Mouse (Mus musculus): ENCODE data around the gene Yipf2. TPM values are rescaled to one million over a fixed set of nuclear protein-coding genes. Genes with fewer than 3 reads are reported as not detected.
A peak's percentile ranks its signal among the peaks of the same experiment; 100 is the strongest.

The Yipf2 gene
- 1 to 10 TPM; 7.3 to 8.6 (median 7.9) TPM for total RNA-seq (2022)

DNA sequence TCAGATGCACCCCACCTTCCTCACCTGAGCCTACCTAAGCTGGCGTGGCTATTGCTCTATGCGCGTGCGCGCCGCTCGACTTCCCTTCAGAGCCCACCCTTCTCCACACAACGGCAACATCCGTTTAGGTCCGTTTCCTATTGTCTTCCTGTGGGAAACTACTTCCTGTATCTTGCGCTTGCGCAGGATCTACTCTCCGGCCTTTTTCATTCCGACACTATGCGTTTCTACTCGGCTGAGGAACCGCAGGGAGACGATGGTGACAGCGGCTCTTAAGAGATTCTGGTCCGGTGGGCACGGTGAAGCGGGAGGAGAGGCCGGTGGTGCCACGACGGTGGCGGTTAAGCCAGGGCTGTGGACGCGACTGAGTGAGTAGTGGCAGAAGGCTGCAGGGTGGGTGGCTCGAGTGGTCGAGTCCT, at the start of gene Yipf2, which contains the start of gene Timm29:
Yipf2 (minus strand) TSS at position 126 of the 419 bp plus-strand sequence.
Timm29 (plus strand) TSS at position 20 of the 419 bp plus-strand sequence.
- DNase-seq (ENCODE audit: low spot score), result peak; percentile 96

DNA sequence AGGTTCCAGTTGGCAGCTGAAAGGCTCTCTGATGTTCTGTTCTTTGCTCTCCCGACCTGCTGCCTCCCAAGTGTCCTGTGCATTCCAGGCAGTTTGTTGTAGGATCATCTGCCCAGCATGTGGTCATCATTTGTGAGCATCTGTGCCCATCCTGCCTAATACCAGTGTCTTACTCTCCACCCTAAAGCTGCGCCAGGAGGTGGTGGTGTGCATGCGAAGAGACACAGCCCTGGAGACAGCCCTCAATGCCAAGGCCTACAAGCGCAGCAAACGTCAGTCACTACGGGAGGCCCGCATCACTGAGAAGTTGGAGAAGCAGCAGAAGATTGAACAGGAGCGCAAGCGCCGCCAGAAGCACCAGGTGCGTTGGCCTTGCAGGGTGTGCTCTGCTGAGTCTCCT, 46.4 kb upstream of the Yipf2 start:
- no peak for DNase-seq (ENCODE audit: low spot score)

DNA sequence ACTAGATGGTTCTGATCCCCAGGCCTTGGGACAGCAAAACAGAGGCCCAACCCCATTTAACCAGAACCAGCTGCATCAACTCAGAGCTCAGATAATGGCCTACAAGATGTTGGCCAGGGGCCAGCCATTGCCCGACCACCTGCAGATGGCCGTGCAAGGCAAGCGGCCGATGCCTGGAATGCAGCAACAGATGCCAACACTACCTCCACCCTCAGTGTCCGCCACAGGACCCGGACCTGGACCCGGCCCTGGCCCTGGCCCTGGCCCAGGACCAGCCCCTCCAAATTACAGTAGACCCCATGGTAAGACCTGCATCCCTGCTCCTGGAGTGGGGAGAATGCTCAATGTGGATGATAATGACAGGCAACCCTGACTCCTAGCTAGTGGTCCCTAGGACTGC, 43.0 kb upstream of the Yipf2 start:
- DNase-seq (ENCODE audit: low spot score), result no peak

DNA sequence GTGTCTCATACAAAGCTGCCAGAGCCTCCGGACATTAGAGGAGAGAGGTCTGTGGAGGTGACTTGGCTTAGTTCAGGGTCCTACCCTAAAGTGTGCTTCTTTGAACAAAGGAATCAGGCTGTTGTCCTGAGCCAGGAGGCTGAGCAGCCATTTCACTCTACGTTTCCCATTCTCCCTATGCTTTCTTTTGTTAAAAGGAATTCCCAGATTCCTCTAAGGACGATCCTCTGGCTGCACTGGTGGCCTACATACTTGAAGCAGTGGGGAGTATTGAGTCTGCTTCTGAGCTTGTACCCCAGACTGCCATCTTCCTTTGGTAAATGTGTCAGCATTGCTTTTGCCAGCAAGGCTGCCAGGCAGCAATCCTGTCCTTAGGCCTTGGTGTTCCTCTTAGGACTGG, 40.5 kb upstream of the Yipf2 start:
- no peak for DNase-seq (ENCODE audit: low spot score)

DNA sequence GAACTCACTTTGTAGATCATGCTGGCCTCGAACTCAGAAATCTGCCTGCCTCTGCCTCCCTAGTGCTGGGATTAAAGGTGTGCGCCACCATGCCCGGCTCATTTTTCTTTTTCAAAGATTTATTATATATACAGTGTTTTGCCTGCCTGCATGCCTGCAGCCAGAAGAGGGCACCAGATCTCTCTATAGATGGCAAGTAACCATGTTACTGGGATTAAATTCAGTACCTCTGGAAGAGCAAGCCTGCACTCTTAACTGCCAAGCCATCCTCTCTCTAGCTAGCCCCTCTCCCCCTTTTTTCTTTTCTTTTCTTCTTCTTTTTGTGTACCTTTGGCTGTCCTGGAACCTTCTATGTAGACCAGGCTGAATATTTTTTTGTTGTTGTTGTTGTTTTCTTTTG, 38.0 kb upstream of the Yipf2 start:
- peak; percentile 27 for DNase-seq (ENCODE audit: low spot score)

DNA sequence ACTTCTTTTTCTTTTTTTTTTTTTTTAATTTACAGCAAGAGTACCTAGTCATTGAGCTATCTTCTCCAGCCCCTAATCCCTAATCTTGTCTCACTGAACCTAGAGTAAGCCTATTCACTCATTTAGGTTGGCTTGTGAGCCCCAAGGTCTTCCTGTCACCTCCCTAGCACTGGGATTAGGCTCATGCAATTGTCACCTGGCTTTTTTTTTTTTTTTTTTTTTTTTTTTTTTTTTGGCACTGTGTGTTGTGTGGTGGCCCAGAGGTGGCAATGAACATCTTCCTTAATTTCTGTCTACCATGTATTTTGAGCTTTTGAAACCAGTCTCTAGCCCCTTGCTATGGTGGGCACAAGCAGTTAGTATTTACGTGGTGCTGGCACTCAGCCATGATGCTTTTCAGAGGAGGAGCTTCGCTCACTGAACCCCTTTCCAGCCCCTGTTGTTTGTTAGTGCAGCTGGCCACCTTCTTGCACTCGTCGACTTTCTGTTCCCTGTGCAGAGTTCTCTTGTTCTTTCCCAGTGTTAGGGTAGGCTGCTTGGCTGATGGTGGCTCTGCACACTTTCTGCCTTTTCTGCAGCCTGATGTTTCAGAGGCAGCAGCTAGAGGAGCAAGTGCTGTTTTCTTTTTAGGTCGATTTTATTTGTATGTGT, 34.6 kb upstream of the Yipf2 start:
- no peak for DNase-seq (ENCODE audit: low spot score)

DNA sequence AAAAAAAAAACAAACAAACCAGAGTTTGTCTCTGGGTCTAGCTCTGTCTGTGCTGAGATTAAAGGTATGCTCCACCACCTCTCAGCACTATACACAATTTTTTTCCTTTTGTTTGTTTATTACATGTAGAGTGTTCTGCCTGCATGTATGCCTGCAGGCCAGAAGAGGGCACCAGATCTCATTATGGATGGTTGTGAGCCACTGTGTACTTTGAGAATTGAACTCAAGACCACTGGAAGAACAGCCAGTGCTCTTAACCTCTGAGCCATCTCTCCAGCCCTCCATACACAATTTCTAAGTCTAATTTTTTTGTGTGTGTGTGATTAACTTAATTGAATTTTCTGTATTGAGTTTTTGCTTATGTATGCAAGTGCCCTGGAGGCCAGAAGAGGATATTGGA, 33.9 kb upstream of the Yipf2 start:
- no peak for DNase-seq (ENCODE audit: low spot score)

DNA sequence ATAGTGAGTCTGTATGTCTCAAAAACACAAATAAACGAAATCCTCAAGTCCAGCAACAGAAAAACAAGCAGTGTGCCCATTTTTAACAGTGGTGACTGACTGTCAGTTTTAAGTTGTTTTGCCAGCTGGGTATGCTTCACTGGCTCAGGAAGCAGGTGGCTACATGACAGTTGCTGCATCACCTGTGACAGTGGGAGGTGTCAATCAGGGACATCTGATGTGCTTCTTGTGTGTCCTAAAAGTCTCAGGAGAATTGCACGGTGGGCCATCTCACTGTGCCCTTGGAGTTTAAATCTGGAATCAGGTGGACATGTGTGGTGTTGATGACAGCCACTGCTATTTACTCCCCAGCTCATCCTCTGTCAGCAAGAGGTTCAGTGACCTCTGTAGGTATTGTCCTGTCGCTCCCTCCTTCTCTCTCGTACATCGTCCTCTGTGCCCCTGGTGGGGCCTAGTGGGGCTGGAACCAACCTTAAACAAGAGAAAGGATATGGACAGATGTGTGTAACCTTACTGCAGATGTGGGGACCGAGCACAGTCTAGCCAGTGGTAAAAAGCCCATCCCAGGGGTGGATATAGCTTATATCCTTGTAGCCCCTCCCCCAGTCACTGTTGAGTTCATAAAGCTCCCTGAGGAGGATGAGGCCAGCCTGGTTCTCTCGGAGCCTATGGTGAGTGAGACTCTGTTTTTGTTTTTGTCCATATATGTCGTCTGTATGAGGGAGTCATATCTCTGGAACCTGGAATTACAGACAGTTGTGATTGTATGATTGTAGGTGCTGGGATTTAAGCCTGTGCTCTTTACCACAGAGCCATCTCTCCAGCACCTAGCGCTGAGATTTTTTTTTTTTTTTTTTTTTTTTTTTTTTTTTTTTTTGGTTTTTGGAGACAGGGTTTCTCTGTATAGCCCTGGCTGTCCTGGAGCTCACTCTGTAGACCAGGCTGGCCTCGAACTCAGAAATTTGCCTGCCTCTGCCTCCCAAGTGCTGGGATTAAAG, 33.0 kb upstream of the Yipf2 start:
- DNase-seq (ENCODE audit: low spot score), result no peak

DNA sequence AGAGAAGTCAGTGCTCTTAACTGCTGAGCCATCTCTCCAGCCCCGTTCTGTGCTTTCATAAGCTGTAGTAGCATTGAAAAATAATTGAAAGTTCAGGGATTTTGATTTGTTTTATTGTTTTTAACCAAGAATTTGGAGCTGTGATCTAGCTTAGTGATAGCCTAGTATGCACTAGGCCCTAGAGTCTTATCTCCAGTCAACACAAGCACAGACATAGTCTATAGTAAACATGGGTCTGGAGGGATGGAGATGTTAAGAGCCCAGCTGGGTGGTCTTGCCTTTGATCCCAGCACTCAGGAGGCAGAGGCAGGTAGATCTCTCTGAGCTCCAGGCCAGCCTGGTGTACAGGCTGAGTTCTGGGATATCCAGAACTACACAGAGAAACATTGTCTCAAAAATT, 30.0 kb upstream of the Yipf2 start:
- no peak for DNase-seq (ENCODE audit: low spot score)

DNA sequence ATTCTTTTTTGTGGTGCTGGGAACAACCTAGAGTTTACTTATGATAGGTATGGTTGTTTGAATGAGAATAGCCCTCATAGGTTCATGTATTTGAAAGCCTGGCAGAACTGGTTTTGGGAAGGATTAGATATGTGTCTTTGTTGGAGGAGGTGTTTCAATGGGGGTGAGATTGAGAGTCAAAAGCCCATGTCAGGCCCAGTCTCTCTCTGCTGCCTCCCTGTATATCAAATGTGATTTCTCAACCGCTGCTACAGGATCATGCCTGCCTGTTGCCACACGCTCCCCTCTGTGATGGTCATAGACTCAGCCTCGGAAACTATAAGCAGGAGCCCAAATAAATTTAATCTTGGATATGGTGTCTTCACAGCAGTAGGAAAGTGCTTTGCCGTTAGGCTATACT, 27.6 kb upstream of the Yipf2 start:
- DNase-seq (ENCODE audit: low spot score), result no peak

DNA sequence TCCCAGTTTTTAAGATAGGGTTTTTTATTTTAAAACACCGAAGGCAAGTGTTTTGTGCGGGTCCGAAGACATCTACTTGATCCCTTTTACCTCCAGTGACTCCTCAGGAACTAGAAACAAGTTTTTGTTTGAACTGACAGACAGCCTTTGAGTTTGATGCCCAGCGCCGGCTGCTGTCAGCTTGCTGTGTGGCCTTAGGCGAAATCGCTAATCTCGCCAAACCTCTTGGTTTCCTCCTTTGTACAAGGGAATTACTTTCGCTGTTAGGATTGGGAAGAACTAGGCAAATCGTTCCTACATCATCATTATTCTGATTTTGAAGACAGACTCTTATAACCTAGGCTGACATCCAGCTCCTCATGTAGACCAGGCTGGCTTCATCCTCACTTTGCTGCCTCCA, 24.4 kb upstream of the Yipf2 start:
- DNase-seq (ENCODE audit: low spot score), result no peak

DNA sequence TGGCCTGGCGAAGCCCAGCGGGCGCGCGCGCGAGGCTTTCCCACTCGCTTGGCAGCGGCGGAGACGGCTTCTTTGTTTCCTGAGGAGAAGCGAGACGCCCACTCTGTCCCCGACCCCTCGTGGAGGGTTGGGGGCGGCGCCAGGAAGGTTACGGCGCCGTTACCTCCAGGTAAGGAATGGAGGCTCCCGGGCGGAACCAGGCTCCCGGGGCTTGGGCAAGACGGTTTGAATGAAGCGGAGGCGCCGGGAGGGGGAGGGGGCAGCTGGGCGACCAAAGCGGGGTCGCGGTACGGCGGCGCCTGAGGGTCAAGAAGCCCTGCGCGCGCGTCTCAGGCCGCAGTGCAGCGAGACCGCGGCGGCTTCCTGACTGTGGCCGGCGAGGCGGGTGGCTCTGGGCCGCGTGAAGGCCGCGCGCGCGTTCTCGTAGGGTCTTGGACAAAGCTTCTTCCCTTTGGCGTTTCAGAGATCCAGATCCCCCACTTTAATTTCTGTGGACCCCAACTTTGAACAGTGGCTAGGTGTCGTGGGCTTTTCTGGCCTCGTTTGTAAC, 23.7 kb upstream of the Yipf2 start:
- peak; percentile 85 for DNase-seq (ENCODE audit: low spot score)

DNA sequence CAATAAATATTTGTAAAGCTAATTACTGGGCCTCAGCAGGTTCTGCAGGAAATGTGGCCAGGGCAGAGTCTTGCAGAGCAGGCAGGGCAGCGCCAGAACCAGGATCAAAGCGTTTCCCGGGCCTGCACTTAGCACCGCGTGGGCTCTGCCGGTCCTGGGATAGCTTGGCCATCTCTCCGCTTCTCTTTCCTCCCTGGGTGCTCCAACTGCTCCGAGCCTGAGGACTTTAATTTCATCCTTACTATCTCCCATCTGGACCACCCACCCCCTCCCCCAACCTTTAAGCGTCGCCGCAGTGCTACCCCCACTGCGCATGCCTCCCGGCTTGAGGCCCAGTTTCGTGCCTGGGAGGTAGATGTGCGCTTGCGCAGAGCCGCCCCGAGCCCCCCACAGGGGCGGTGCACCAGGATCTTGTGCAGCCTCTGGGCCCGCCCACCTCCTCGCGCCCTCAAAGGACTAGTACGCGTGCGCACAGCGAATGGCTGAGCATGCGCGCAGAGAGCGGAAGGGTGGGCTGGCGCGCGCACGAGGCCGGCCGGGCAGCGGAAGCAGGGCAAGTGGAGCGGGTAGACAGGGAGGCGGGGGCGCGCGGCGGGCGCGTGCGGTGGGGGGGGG, 23.1 kb upstream of the Yipf2 start, which contains the start of gene Smarca4:
Smarca4 (plus strand) TSS at position 553 of the 615 bp plus-strand sequence.
- DNase-seq (ENCODE audit: low spot score), result peak; percentile 99

DNA sequence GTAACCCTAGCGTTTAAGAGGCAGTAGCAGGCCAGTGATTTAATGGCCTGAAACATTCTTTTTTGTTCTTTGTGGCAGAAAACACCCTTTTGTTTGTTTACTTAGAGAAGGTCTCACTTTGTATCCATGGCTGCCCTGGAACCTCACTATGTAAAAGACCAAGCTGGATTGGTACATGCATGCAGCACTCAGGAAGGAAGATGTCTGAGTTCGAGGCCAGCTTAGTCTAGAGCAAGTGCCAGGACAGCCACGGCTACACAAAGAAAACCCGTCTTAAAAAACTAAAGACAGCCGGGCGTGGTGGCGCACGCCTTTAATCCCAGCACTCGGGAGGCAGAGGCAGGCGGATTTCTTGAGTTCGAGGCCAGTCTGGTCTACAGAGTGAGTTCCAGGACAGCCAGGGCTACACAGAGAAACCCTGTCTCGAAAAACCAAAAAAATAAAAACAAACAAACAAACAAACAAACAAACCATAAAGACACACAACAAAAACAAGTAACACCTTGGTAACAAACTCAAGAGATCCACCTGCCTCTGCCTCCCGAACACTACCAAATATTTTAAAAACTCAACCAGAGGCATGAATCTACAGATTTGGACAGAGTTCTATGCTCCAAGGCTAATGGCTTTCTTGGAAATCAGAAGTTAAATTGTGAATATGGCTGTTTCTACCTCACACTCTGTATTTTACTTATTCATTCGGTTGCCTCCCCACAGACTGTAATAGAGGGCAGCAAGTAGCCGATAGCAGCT, 22.4 kb upstream of the Yipf2 start:
- DNase-seq (ENCODE audit: low spot score), result no peak

DNA sequence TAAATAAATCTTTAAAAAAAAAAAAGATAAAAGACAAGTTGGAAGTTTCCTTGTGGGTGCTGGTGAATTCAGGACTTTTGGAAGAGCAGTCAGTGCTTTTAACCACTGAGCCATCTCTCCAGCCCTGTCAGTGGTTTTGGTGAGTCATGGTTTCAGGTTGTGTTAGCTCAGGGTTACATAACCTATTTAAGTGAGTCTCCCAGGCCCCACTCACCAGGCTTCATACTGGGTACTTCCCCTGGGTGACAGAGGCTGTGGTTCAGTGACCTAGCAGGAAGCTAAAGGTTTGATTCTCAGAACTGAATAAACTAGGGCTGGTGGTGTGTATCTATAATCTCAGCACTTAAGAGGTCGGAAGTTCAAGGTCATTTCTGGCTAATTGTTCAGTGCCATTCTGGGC, 17.2 kb upstream of the Yipf2 start:
- no peak for DNase-seq (ENCODE audit: low spot score)

DNA sequence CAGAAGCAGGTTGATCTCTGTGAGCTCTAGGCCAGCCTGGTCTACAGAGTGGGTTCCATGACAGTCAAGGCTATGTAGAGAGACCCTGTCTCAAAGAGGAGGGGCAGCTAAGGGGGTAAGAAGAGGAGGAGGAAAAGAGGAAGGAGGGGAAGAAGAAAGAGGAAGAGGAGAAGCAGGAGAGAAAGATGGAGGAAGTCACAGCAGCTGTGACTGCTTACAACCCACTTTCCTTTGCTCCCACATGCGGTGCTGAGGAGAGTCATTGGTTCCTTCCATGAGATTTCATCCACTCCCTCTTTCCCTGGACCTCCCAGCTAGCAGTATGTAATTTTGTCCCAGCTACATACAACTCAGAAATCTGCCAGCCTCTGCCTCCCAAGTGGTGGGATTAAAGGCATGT, 14.0 kb upstream of the Yipf2 start:
- DNase-seq (ENCODE audit: low spot score), result no peak

DNA sequence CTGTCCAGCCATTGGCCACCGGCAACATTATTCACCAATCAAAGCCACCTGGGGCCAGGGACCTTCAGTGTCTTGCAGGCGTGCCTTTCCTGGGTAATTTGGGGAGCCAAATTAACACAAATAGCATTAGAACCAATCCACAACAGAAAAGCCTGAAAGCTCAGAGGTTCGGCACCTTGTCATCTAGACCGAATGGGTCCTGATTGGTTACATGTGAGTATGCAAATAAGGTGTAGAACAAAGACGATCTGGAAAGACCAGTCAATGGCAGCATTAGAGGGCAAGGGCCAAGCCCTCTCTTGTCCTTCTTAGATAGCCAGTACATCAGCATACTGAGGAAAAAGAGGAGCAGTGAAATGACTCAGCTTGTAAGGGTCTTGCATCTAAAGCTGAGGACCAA, 13.2 kb upstream of the Yipf2 start:
- no peak for DNase-seq (ENCODE audit: low spot score)

DNA sequence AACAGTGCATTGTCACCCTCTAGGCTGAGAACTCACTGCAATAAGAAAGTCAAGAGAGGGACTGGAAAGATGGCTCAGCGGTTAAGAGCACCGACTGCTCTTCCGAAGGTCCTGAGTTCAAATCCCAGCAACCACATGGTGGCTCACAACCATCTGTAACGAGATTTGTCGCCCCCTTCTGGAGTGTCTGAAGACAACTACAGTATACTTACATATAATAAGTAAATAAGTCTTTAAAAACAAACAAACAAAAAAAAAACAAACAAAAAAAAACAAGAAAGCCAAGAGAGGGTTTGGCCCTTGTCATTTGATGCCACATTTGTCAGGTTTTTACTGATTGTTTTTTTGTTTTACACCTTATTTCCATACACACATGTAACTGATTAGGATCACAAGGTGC, 11.5 kb upstream of the Yipf2 start:
- no peak for DNase-seq (ENCODE audit: low spot score)

DNA sequence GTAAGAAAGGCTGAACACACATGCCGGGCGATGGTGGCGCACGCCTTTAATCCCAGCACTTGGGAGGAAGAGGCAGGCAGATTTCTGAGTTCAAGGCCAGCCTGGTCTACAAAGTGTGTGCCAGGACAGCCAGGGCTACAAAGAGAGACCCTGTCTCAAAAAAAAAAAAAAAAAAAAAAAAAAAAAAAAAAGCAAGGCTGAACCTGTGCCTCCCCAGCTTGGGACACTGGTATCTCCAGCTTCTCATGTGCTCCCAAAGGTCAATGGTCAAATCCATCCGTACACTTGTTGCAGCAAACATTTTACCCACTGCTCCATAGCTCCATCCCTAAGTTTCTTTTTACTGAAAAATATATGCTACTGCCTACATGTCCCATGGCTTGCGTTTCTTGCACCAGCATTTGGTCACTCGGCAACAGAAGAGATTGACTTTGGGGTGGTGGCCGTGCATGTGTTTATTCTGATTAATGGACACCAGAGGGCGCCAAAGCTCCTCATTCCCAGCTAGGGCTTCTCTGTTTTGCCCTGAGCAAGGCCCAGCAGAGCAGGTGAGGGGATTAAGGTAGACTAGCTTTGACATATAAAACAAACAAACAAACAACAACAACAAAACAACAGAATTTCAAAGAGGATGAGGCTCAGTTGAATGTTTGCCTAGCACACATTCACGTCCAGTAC, 9.2 kb upstream of the Yipf2 start:
- peak; percentile 66 for DNase-seq (ENCODE audit: low spot score)

DNA sequence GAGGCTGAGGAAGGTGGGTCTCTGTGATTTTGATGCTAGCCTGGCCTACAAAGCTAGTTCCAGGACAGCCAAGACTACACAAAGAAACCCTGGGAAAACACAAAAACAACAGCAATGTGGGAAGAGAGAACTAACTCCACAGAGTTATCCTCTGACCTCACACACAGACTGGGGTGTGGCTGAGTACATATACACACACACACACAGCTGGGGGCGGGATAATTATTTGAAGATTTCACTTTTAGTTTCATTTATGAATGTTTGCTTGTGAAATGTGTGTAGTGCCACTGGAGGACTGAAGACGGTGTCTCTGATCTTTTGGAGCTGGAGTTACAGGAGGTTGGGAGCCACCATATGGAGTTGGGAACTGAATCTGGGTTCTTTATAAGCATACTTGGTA, 8.4 kb upstream of the Yipf2 start:
- no peak for DNase-seq (ENCODE audit: low spot score)

DNA sequence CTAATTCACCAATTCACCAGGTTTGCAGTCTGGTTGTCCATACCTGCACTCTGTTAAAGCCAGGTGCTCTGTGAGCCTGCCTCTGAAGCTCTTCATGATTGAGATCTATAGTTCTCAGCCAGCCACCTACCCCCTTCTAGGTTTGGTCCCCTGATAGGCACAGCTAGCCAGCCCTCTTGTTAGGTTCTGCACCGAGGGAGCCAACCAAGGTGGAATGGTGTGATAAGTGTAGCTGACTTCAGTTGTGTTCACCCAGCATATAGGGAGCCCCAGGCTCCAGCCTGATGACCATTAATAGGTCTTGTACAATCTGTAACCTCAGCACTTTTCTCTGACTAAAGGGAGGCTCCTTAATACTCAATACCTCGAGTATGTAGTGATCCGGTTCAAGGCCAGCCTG, 7.6 kb upstream of the Yipf2 start:
- DNase-seq (ENCODE audit: low spot score), result no peak

Measured in heart, adult 8-10 months (tissue).